Mouse (Mus musculus) intestine, embryonic 15.5 days (tissue): Measurements from ENCODE around the gene Plekhg4. TPM values are rescaled to one million over a fixed set of nuclear protein-coding genes. Genes with fewer than 3 reads are reported as not detected.

ENCODE experiments used
- ATAC-seq: fragments of 200-750 bp; cut with Nextera tagmentation; 2 replicates; pipeline ENCODE4 v1.8.0; 2017; ENCODE audit warnings: moderate TSS enrichment, moderate library complexity
- H3K27ac ChIP-seq: fragments of 300-500 bp; sonication (generic); 2 replicates; pipeline ENCODE4 v1.5.1; 2015; ENCODE audit warnings: mild to moderate bottlenecking, inconsistent platforms
- H3K27me3 ChIP-seq: fragments of 300-500 bp; sonication (generic); replicated peaks from 2 replicates; pipeline ENCODE4 v1.6.1; 2015; ENCODE audit warnings: inconsistent platforms
- H3K36me3 ChIP-seq: fragments of 300-500 bp; sonication (generic); 2 replicates; pipeline ENCODE4 v1.6.1; 2015; ENCODE audit warnings: inconsistent platforms
- H3K4me1 ChIP-seq: fragments of 300-500 bp; sonication (generic); replicated peaks from 2 replicates; pipeline ENCODE4 v1.6.1; 2015; ENCODE audit warnings: inconsistent platforms
- H3K4me2 ChIP-seq: fragments of 300-500 bp; sonication (generic); replicated peaks from 2 replicates; pipeline ENCODE4 v1.6.1; 2015; ENCODE audit warnings: mild to moderate bottlenecking, inconsistent platforms
- H3K4me3 ChIP-seq: fragments of 300-500 bp; sonication (generic); replicated peaks from 2 replicates; pipeline ENCODE4 v1.5.1; 2015; ENCODE audit warnings: inconsistent platforms
- H3K9ac ChIP-seq: fragments of 300-500 bp; sonication (generic); 2 replicates; pipeline ENCODE4 v1.6.1; 2015; ENCODE audit warnings: inconsistent platforms
- H3K9me3 ChIP-seq: fragments of 300-500 bp; sonication (generic); 2 replicates; pipeline ENCODE4 v1.6.1; 2016; ENCODE audit warnings: inconsistent platforms
- WGBS: fragments of 180-500 bp; shearing (Covaris S2); methylation state at CpG from one replicate; pipeline ENCODE4 v1.1.7; 2015; 5-methylcytosine and 5-hydroxymethylcytosine counted together
- polyA plus RNA-seq: library from polyadenylated mRNA; unstranded; fragments of >200 nt; fragmentation: Nextera tagmentation; extraction: Ambion mirVana; gene quantifications from 2 replicates; pipeline ENCODE4 v1.2.1, GENCODE M21; 2015

Plekhg4 gene
- 0.10 and 0.27 TPM in 2 replicates for polyA plus RNA-seq

- Histone ChIP-seq H3K9me3 (no peaks in the 10 kb centered on the region), H3K4me1 (no peaks in the 10 kb centered on the region), H3K9ac (no peak within 1 kb of the TSS), H3K27ac (no peak within 1 kb of the TSS), H3K4me3 (no peak within 1 kb of the TSS), H3K27me3 (peaks cover 2% of the 10 kb centered on the region; the same call in 1 of the 2 replicates), H3K36me3 (no peaks in the 10 kb centered on the region), H3K4me2 (0 out of 2 replicates have a peak within 1 kb of the TSS, but pooled peaks have one; percentile 58)
- ATAC-seq = no peak
- WGBS = 62% methylated on average over 2 of the region's 2 CpGs
Observed at GRCm38 (mm10) chr8:105373032-105373431, at the start of gene Plekhg4. Gene Plekhg4 (plus strand): TSS chr8:105373274.

GRCm38 (mm10) chr8:105325641-105326093 is 47.4 kb upstream of the Plekhg4 start:
- 0% methylated on average over 12 of the region's 12 CpGs for WGBS
- peak overlapping the region; percentile 74 for H3K4me2 ChIP-seq
- H3K27ac ChIP-seq = peak overlapping the region; percentile 86; the same call in 1 of the 2 replicates
- H3K9me3 ChIP-seq = no peaks in the 10 kb centered on the region
- H3K27me3 ChIP-seq = no peaks in the 10 kb centered on the region
- H3K36me3 ChIP-seq = peaks cover 27% of the 10 kb centered on the region
- peak overlapping the region; percentile 68 for H3K4me3 ChIP-seq
- no peak for ATAC-seq
- H3K9ac ChIP-seq = peak overlapping the region; percentile 79
- H3K4me1 ChIP-seq = peaks cover 22% of the 10 kb centered on the region

GRCm38 (mm10) chr8:105326141-105326672 is 46.9 kb upstream of the Plekhg4 start, which contains the start of the genes Lrrc29 and Tmem208:
Gene Lrrc29 (minus strand): TSS chr8:105326278.
Gene Tmem208 (plus strand): TSS chr8:105326354.
- Histone ChIP-seq H3K9ac (peak within 1 kb of the TSS; percentile 79), H3K27me3 (no peaks in the 10 kb centered on the region), H3K36me3 (peaks cover 31% of the 10 kb centered on the region), H3K9me3 (no peaks in the 10 kb centered on the region), H3K27ac (peak within 1 kb of the TSS; percentile 86), H3K4me1 (peaks cover 22% of the 10 kb centered on the region), H3K4me3 (peak within 1 kb of the TSS; percentile 68), H3K4me2 (peak within 1 kb of the TSS; percentile 74)
- under 1% methylated on average over 36 of the region's 36 CpGs for WGBS
- ATAC-seq = peak; percentile 94

GRCm38 (mm10) chr8:105326968-105327367 is 46.1 kb upstream of the Plekhg4 start:
- Histone ChIP-seq H3K9me3 (no peaks in the 10 kb centered on the region), H3K36me3 (peaks cover 39% of the 10 kb centered on the region)
- no peak for ATAC-seq

GRCm38 (mm10) chr8:105330325-105330724 is 42.7 kb upstream of the Plekhg4 start:
- Histone ChIP-seq H3K4me3 (no peak overlapping the region), H3K4me2 (no peak overlapping the region), H3K9me3 (no peaks in the 10 kb centered on the region), H3K36me3 (peaks cover 54% of the 10 kb centered on the region), H3K4me1 (peaks cover 23% of the 10 kb centered on the region), H3K9ac (no peak overlapping the region), H3K27me3 (no peaks in the 10 kb centered on the region), H3K27ac (no peak overlapping the region)
- 86% methylated on average over 12 of the region's 12 CpGs for WGBS
- no peak for ATAC-seq

More at GRCm38 (mm10) chr8:105326968-105327367, 46.1 kb upstream of the Plekhg4 start:
- Histone ChIP-seq H3K27me3 (no peaks in the 10 kb centered on the region), H3K9ac (peak overlapping the region; percentile 74), H3K4me1 (peaks cover 26% of the 10 kb centered on the region), H3K27ac (peak overlapping the region; percentile 86; the same call in 1 of the 2 replicates), H3K4me3 (peak overlapping the region; percentile 68), H3K4me2 (peak overlapping the region; percentile 74)
- WGBS = 32% methylated on average over 6 of the region's 6 CpGs

GRCm38 (mm10) chr8:105331469-105331868 is 41.6 kb upstream of the Plekhg4 start:
- Histone ChIP-seq H3K36me3 (peaks cover 63% of the 10 kb centered on the region), H3K4me2 (no peak overlapping the region), H3K9ac (no peak overlapping the region), H3K27me3 (no peaks in the 10 kb centered on the region), H3K4me3 (no peak overlapping the region), H3K27ac (no peak overlapping the region), H3K9me3 (no peaks in the 10 kb centered on the region), H3K4me1 (peaks cover 21% of the 10 kb centered on the region)
- ATAC-seq = no peak
- WGBS = 94% methylated on average over 22 of the region's 22 CpGs

- Histone ChIP-seq H3K9ac (no peak overlapping the region), H3K27ac (no peak overlapping the region), H3K4me2 (no peak overlapping the region), H3K27me3 (no peaks in the 10 kb centered on the region), H3K4me1 (peaks cover 19% of the 10 kb centered on the region), H3K9me3 (no peaks in the 10 kb centered on the region), H3K36me3 (peaks cover 67% of the 10 kb centered on the region), H3K4me3 (no peak overlapping the region)
- ATAC-seq = no peak
- 94% methylated on average over 9 of the region's 9 CpGs for whole genome bisulfite sequencing
Observed at GRCm38 (mm10) chr8:105331931-105332330, 41.1 kb upstream of the Plekhg4 start.

- H3K36me3 ChIP-seq = peaks cover 67% of the 10 kb centered on the region
- WGBS = 32% methylated on average over 2 of the region's 2 CpGs
Observed at GRCm38 (mm10) chr8:105332523-105332922, 40.6 kb upstream of the Plekhg4 start.

GRCm38 (mm10) chr8:105336373-105337130 is 36.5 kb upstream of the Plekhg4 start:
- no peaks in the 10 kb centered on the region for H3K9me3 ChIP-seq
- 64% methylated on average over 32 of the region's 32 CpGs for WGBS
- no peaks in the 10 kb centered on the region for H3K27me3 ChIP-seq
- no peak overlapping the region for H3K27ac ChIP-seq
- no peak overlapping the region for H3K9ac ChIP-seq
- no peak overlapping the region for H3K4me3 ChIP-seq
- H3K4me1 ChIP-seq = peaks cover 25% of the 10 kb centered on the region
- H3K4me2 ChIP-seq = no peak overlapping the region
- peaks cover 32% of the 10 kb centered on the region for H3K36me3 ChIP-seq
- no peak for ATAC-seq

More at GRCm38 (mm10) chr8:105332523-105332922, 40.6 kb upstream of the Plekhg4 start:
- peaks cover 14% of the 10 kb centered on the region for H3K4me1 ChIP-seq
- no peaks in the 10 kb centered on the region for H3K27me3 ChIP-seq
- no peak overlapping the region for H3K4me3 ChIP-seq
- ATAC-seq = peak; percentile 83
- H3K4me2 ChIP-seq = no peak overlapping the region
- peak overlapping the region; percentile 71 for H3K27ac ChIP-seq
- no peaks in the 10 kb centered on the region for H3K9me3 ChIP-seq
- no peak overlapping the region for H3K9ac ChIP-seq

GRCm38 (mm10) chr8:105338992-105339391 is 34.1 kb upstream of the Plekhg4 start:
- no peak for ATAC-seq
- H3K27me3 ChIP-seq = no peaks in the 10 kb centered on the region
- no peak overlapping the region for H3K9ac ChIP-seq
- H3K27ac ChIP-seq = no peak overlapping the region
- 36% methylated on average over 4 of the region's 4 CpGs for WGBS
- H3K9me3 ChIP-seq = no peaks in the 10 kb centered on the region
- H3K4me1 ChIP-seq = peaks cover 20% of the 10 kb centered on the region
- H3K4me3 ChIP-seq = no peak overlapping the region
- H3K4me2 ChIP-seq = no peak overlapping the region
- peaks cover 23% of the 10 kb centered on the region for H3K36me3 ChIP-seq

- peak; percentile 50 for ATAC-seq
- Histone ChIP-seq H3K4me1 (peaks cover 29% of the 10 kb centered on the region), H3K36me3 (peaks cover 14% of the 10 kb centered on the region; the same call in 1 of the 2 replicates), H3K27ac (0 out of 2 replicates have a peak overlapping the region, but pooled peaks have one; percentile 54), H3K4me2 (no peak overlapping the region), H3K4me3 (no peak overlapping the region), H3K9ac (no peak overlapping the region), H3K9me3 (no peaks in the 10 kb centered on the region), H3K27me3 (no peaks in the 10 kb centered on the region)
- 57% methylated on average over 6 of the region's 6 CpGs for WGBS
Observed at GRCm38 (mm10) chr8:105339886-105340635, 33.0 kb upstream of the Plekhg4 start.

GRCm38 (mm10) chr8:105341399-105341798 is 31.7 kb upstream of the Plekhg4 start:
- no peak overlapping the region for H3K9ac ChIP-seq
- no peak overlapping the region for H3K4me3 ChIP-seq
- peaks cover 42% of the 10 kb centered on the region for H3K4me1 ChIP-seq
- H3K27ac ChIP-seq = peak overlapping the region; percentile 54
- no peak for ATAC-seq
- no peaks in the 10 kb centered on the region for H3K9me3 ChIP-seq
- H3K36me3 ChIP-seq = peaks cover 5% of the 10 kb centered on the region; the same call in 1 of the 2 replicates
- WGBS = 43% methylated on average over 8 of the region's 8 CpGs
- no peaks in the 10 kb centered on the region for H3K27me3 ChIP-seq
- H3K4me2 ChIP-seq = peak overlapping the region; percentile 5; the same call in 1 of the 2 replicates
